Mouse (Mus musculus) midbrain, embryonic 16.5 days (tissue): ENCODE data around the gene Ppp6r1. TPM values are rescaled to one million over a fixed set of nuclear protein-coding genes. Genes with fewer than 3 reads are reported as not detected.
"Not testable (repeated sequence)": the region's sequence is repeated elsewhere in the genome, so short reads cannot be mapped to it uniquely, and the experiment has no call there.

ENCODE experiments used
- ATAC-seq: fragments of 200-750 bp; cut with Nextera tagmentation; 2 replicates; pipeline ENCODE4 v1.8.0; 2017; ENCODE audit warnings: moderate TSS enrichment
- H3K27ac ChIP-seq: fragments of 300-500 bp; sonication (generic); 2 replicates; pipeline ENCODE4 v1.5.1; 2014; ENCODE audit warnings: mild to moderate bottlenecking, low read length, mixed read lengths
- H3K27me3 ChIP-seq: fragments of 300-500 bp; sonication (generic); 2 replicates; pipeline ENCODE4 v1.6.1; 2014; ENCODE audit warnings: low read depth, low read length, mixed read lengths; ENCODE audit not compliant: control insufficient read depth, insufficient read depth
- H3K36me3 ChIP-seq: fragments of 300-500 bp; sonication (generic); 2 replicates; pipeline ENCODE4 v1.6.1; 2014; ENCODE audit warnings: mild to moderate bottlenecking, low read length, moderate library complexity, mixed read lengths; ENCODE audit not compliant: control insufficient read depth, insufficient read depth
- H3K4me1 ChIP-seq: fragments of 300-500 bp; sonication (generic); 2 replicates; pipeline ENCODE4 v1.6.1; 2014; ENCODE audit warnings: mild to moderate bottlenecking, low read length, mixed read lengths; ENCODE audit not compliant: control insufficient read depth, insufficient read depth
- H3K4me2 ChIP-seq: fragments of 300-500 bp; sonication (generic); 2 replicates; pipeline ENCODE4 v1.6.1; 2014; ENCODE audit warnings: mild to moderate bottlenecking, low read length, mixed read lengths
- H3K4me3 ChIP-seq: fragments of 300-500 bp; sonication (generic); 2 replicates; pipeline ENCODE4 v1.5.1; 2014; ENCODE audit warnings: low read depth, mild to moderate bottlenecking, low read length, moderate library complexity, mixed read lengths
- H3K9ac ChIP-seq: fragments of 300-500 bp; sonication (generic); 2 replicates; pipeline ENCODE4 v1.6.1; 2014; ENCODE audit warnings: low read depth, low read length, mixed read lengths
- H3K9me3 ChIP-seq: fragments of 300-500 bp; sonication (generic); replicated peaks from 2 replicates; pipeline ENCODE4 v1.6.1; 2014; ENCODE audit warnings: mild to moderate bottlenecking, low read length, mixed read lengths; ENCODE audit not compliant: control insufficient read depth, poor library complexity, severe bottlenecking
- WGBS: fragments of 180-500 bp; shearing (Covaris S2); extraction: QIAGEN DNeasy Blood & Tissue Kit; methylation state at CpG from one replicate; pipeline ENCODE4 v1.1.7; 2014; 5-methylcytosine and 5-hydroxymethylcytosine counted together
- polyA plus RNA-seq: library from polyadenylated mRNA; unstranded; fragments of >200 nt; fragmentation: Nextera tagmentation; extraction: Ambion mirVana; gene quantifications from 2 replicates; pipeline ENCODE4 v1.2.1, GENCODE M21; 2015

Gene Ppp6r1
- polyA plus RNA-seq, 1 experiment from 2014 or later, result 5.6 TPM

DNA sequence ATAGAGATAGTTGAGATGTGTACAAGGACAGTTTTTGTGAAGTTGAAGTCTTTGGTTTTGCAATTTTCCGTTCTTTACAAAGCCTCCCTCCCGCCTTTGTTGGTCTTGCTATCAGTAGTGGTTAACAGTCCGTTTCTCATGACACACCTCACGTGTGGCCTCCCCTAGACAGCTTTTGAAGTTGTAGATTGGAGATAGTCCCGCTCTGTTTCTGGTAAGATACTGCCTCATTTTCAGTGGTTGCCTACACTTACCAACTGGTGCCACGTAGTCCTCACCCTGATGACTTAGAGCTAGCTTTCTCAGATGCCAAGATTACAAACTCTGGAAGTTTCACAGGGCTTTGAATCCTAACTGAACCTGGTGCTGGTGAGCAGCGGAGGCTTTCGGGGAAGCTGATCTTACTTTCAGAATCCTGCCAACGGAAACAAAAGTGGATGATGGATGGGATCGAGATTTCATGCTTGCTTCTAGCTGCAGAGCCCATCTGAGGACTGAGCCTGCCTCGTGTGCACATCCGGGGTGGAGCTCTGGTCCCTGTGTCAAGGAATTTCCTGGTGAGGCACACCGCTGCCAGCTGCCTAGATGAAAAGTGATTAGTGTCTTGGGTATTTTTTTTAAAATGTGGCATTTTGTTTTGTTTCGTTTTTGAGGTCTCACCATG is 44.9 kb downstream of the Ppp6r1 start:
- Histone ChIP-seq H3K9ac (no peak overlapping the region), H3K36me3 (no peaks in the 10 kb centered on the region), H3K4me3 (no peak overlapping the region), H3K4me1 (no peaks in the 10 kb centered on the region), H3K27me3 (no peaks in the 10 kb centered on the region), H3K9me3 (no peaks in the 10 kb centered on the region), H3K27ac (no peak overlapping the region), H3K4me2 (no peak overlapping the region)
- 83% methylated on average over 14 of the region's 14 CpGs for WGBS
- ATAC-seq, result no peak

- no peaks in the 10 kb centered on the region for H3K4me1 ChIP-seq
- H3K36me3 ChIP-seq, result no peaks in the 10 kb centered on the region
- no peak overlapping the region for H3K27ac ChIP-seq
- ATAC-seq, result no peak
- 81% methylated on average over 1 of the region's 1 CpGs for WGBS
- no peaks in the 10 kb centered on the region for H3K9me3 ChIP-seq
- no peak overlapping the region for H3K4me2 ChIP-seq
- H3K9ac ChIP-seq, result no peak overlapping the region
- H3K27me3 ChIP-seq, result no peaks in the 10 kb centered on the region
- no peak overlapping the region for H3K4me3 ChIP-seq
Measured at GRCm38 (mm10) chr7:4612956-4613355, 45.9 kb downstream of the Ppp6r1 start.

DNA sequence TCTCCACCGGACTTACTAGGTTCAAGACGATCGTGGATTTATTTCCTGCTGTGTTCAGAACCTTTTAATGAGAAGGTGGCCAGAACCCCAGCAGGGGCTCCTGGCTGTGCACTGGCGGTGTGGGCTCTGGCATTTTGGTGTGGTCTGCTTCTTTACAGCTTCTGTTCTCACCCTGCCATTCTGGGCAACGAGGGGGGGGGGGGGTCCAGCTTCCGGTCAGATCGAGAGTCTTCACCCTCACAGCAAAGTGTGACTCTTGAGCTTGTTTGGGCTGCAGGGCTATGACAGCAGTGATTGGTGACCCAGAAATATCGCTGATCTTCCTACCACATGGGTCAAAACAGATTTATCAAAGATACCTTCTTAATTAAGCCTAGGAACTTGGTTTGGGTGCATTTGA is 46.4 kb downstream of the Ppp6r1 start:
- Histone ChIP-seq H3K4me1 (no peaks in the 10 kb centered on the region), H3K27me3 (no peaks in the 10 kb centered on the region), H3K36me3 (no peaks in the 10 kb centered on the region), H3K4me3 (no peak overlapping the region), H3K4me2 (no peak overlapping the region), H3K9me3 (no peaks in the 10 kb centered on the region), H3K27ac (no peak overlapping the region), H3K9ac (no peak overlapping the region)
- no peak for ATAC-seq
- WGBS, result 70% methylated on average over 8 of the region's 8 CpGs

DNA sequence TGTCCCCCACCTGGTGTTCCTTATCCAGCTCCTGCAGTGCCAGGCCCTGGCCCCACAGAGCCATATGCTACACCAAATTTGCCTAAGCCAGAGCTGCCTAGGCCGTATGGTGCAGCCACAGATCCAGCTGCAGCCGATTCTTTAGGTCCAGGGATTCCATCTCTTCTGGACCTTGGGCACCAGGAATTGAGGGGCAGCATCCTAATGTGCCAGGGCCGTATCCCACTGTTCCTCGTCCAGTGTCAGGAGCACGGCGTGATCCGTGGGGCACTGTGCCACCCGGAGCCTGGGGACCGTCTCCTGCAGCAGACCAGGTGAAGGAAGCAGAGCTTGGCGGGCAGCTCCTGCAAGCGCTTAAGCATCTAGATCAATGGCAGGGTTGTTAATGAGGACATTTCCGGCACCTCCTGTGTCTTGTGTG is 46.9 kb downstream of the Ppp6r1 start:
- Histone ChIP-seq H3K36me3 (no peaks in the 10 kb centered on the region), H3K4me2 (no peak overlapping the region), H3K27me3 (no peaks in the 10 kb centered on the region), H3K4me1 (no peaks in the 10 kb centered on the region), H3K9me3 (no peaks in the 10 kb centered on the region), H3K27ac (no peak overlapping the region), H3K4me3 (no peak overlapping the region), H3K9ac (no peak overlapping the region)
- 80% methylated on average over 12 of the region's 12 CpGs for WGBS
- no peak for ATAC-seq

DNA sequence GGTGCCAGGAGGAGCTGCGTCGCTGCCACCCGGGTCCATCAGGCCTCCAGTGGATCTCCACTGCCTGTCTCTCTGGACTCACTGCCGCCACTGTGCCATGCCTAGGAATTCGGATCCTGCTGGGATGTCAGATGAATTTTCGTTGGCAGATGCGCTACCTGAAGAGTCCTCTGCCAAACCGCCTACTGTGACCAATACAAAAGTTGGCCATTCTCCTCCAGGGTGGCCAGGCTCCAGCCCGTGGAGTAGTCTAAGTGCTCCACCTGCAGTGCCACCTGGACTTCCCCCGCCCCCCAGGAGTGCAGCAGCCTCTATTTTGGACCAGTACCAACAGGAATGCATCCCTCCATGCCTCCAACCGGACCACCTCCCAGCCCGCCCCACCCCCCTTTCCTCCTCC is 47.3 kb downstream of the Ppp6r1 start:
- Histone ChIP-seq H3K36me3 (no peaks in the 10 kb centered on the region), H3K4me1 (no peaks in the 10 kb centered on the region), H3K4me2 (no peak overlapping the region), H3K27me3 (no peaks in the 10 kb centered on the region), H3K9me3 (no peaks in the 10 kb centered on the region), H3K27ac (no peak overlapping the region), H3K4me3 (no peak overlapping the region), H3K9ac (no peak overlapping the region)
- ATAC-seq, result no peak
- WGBS, result 77% methylated on average over 10 of the region's 12 CpGs

DNA sequence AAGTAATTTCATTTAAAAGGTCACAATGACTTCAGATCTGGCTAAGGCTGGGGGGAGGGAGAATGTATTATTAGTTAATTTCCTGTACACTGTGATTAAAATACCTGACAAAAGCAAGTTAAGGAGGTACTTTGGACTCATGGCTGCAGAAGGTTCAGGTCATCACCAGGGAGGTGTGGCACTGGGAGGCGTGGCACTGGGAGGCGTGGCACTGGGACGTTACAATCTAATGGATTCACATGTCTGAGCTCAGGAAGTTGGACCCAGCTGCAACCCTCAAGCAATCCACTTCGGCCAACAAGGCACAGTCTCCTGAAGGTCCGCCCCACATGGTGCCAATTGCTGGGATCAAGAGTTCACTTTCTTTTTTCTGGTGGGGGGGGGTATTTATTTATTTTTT is 50.8 kb downstream of the Ppp6r1 start:
- Histone ChIP-seq H3K9me3 (no peaks in the 10 kb centered on the region), H3K27me3 (no peaks in the 10 kb centered on the region), H3K9ac (no peak overlapping the region), H3K4me2 (no peak overlapping the region), H3K36me3 (no peaks in the 10 kb centered on the region), H3K4me3 (no peak overlapping the region), H3K4me1 (no peaks in the 10 kb centered on the region), H3K27ac (no peak overlapping the region)
- ATAC-seq, result no peak
- 73% methylated on average over 5 of the region's 5 CpGs for WGBS

DNA sequence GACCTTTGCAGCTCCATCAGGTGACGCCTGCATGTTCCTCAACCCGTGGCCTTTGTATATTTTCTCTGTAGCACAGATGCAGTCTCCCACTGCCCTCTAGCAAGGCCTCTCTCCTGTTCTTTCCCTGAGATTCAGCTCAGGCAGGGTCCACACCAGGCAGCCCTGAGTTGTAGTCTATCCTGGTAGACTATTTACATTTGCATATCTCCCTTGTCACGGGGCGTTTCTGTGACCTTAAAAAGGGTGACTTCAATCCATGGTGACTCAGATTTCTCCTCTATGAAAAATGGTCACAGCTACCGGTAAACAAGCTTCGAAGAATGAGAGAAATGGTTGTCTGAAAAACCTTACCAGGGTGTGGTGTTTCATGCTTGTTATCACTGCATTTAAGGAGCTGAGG is 54.9 kb downstream of the Ppp6r1 start, which contains the start of gene Ptprh:
Gene Ptprh (minus strand): TSS at position 169 of the 400 bp plus-strand sequence.
- H3K4me1 ChIP-seq, result no peaks in the 10 kb centered on the region
- no peak within 1 kb of the TSS for H3K4me2 ChIP-seq
- H3K9ac ChIP-seq, result no peak within 1 kb of the TSS
- H3K9me3 ChIP-seq, result no peaks in the 10 kb centered on the region
- no peak within 1 kb of the TSS for H3K27ac ChIP-seq
- no peaks in the 10 kb centered on the region for H3K27me3 ChIP-seq
- no peak within 1 kb of the TSS for H3K4me3 ChIP-seq
- 84% methylated on average over 6 of the region's 6 CpGs for WGBS
- no peak for ATAC-seq
- no peaks in the 10 kb centered on the region for H3K36me3 ChIP-seq

GRCm38 (mm10) chr7:4602969-4603368 is 55.9 kb downstream of the Ppp6r1 start:
- H3K4me2 ChIP-seq, result no peak overlapping the region
- H3K36me3 ChIP-seq, result no peaks in the 10 kb centered on the region
- 88% methylated on average over 6 of the region's 6 CpGs for WGBS
- H3K9ac ChIP-seq, result no peak overlapping the region
- no peak for ATAC-seq
- no peaks in the 10 kb centered on the region for H3K9me3 ChIP-seq
- no peaks in the 10 kb centered on the region for H3K4me1 ChIP-seq
- no peak overlapping the region for H3K27ac ChIP-seq
- no peak overlapping the region for H3K4me3 ChIP-seq
- no peaks in the 10 kb centered on the region for H3K27me3 ChIP-seq

GRCm38 (mm10) chr7:4597046-4597445 is 61.8 kb downstream of the Ppp6r1 start:
- not testable (repeated sequence) for ATAC-seq, H3K4me2 ChIP-seq, H3K9me3 ChIP-seq, H3K27ac ChIP-seq, H3K9ac ChIP-seq, H3K4me1 ChIP-seq, H3K36me3 ChIP-seq, H3K27me3 ChIP-seq, H3K4me3 ChIP-seq
- WGBS, result 75% methylated on average over 4 of the region's 4 CpGs
